8 mouse cellular contexts compared by ENCODE assay signal in the genomic region with DNA sequence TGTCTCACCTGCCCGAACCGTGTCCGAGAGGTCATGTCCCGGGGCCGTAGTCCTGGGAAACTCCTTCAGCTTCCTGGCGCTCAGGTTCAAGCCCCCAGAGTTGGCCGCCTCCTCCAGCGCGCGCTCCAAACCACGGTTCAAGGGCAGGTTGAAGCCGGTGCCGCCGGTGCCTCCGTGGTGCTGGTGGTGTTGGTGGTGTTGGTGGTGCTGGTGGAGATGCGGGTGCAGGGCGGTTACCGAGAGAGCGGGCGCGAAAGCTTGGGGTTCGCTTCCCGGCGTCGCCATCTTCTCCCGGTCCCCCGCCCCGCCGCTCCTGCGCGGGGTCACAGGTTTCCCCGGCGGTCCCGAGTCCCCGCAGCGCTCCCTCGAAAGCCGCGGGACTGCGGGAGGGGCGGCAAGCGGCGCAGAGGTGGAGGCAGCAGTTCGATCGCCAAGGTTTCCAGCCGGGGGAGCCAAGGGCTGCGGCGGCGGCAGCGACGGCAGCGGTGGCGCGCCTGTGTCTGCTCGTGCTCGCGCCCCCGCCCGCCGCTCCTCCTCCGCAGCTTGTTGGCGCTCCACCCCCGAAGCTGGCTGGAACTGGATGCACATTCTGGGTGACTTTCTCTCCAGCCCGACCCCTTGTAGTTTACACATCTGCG. TPM values are rescaled to one million over a fixed set of nuclear protein-coding genes. Genes with fewer than 3 reads are reported as not detected.
DNase-seq lines count a peak whose midpoint lies in the region; ATAC-seq and TF ChIP-seq lines count a peak whose summit lies in the region.

A gene (minus strand): TSS at position 501 of the 638 bp plus-strand sequence.

- peaks cover 27% of the 10 kb centered on the region for H3K4me1 ChIP-seq in bone marrow macrophage, adult 2 months (ENCODE audit: control insufficient read depth, insufficient read depth, low read length)
- peaks cover 36% of the 10 kb centered on the region for H3K4me1 ChIP-seq in embryonic facial prominence, embryonic 15.5 days
- peaks cover 36% of the 10 kb centered on the region for H3K4me1 ChIP-seq in heart, embryonic 10.5 days
- H3K4me1 ChIP-seq in kidney, embryonic 15.5 days, result peaks cover 48% of the 10 kb centered on the region
- peaks cover 12% of the 10 kb centered on the region for H3K4me1 ChIP-seq in liver, embryonic 11.5 days (replicated peaks; ENCODE audit: control insufficient read depth, insufficient read depth, low read length)

- no peaks in the 10 kb centered on the region for H3K27me3 ChIP-seq in embryonic facial prominence, embryonic 15.5 days
- H3K27me3 ChIP-seq in heart, embryonic 10.5 days (ENCODE audit: insufficient read depth, poor library complexity, severe bottlenecking), result no peaks in the 10 kb centered on the region
- no peaks in the 10 kb centered on the region for H3K27me3 ChIP-seq in kidney, embryonic 15.5 days
- no peaks in the 10 kb centered on the region for H3K27me3 ChIP-seq in liver, embryonic 11.5 days (replicated peaks; ENCODE audit: control insufficient read depth, insufficient read depth, low read length)
- no peaks in the 10 kb centered on the region for H3K27me3 ChIP-seq in myocyte (ENCODE audit: control insufficient read depth, insufficient read depth, insufficient read length)

- H3K27ac ChIP-seq in bone marrow macrophage, adult 2 months (ENCODE audit: insufficient read depth, low read depth, low read length), result peak within 1 kb of the TSS; percentile 75
- H3K27ac ChIP-seq in embryonic facial prominence, embryonic 15.5 days (replicated peaks), result peak within 1 kb of the TSS; percentile 96
- peak within 1 kb of the TSS; percentile 97 for H3K27ac ChIP-seq in heart, embryonic 10.5 days
- peak within 1 kb of the TSS; percentile 95 for H3K27ac ChIP-seq in kidney, embryonic 15.5 days
- peak within 1 kb of the TSS; percentile 79 for H3K27ac ChIP-seq in liver, embryonic 11.5 days (ENCODE audit: low read depth, low read length)

- H3K36me3 ChIP-seq in embryonic facial prominence, embryonic 15.5 days, result no peaks in the 10 kb centered on the region
- H3K36me3 ChIP-seq in heart, embryonic 10.5 days, result no peaks in the 10 kb centered on the region
- peaks cover 2% of the 10 kb centered on the region; the same call in 1 of the 2 replicates for H3K36me3 ChIP-seq in kidney, embryonic 15.5 days
- H3K36me3 ChIP-seq in liver, embryonic 11.5 days (ENCODE audit: control insufficient read depth, insufficient read depth, low read length), result no peaks in the 10 kb centered on the region
- H3K36me3 ChIP-seq in myocyte (ENCODE audit: control insufficient read depth, insufficient read depth), result no peaks in the 10 kb centered on the region

- peak within 1 kb of the TSS; percentile 88 for H3ac ChIP-seq in myocyte (ENCODE audit: control insufficient read depth, insufficient read length)

- under 1% methylated on average over 65 of the region's 65 CpGs for WGBS in embryonic facial prominence, embryonic 15.5 days
- under 1% methylated on average over 65 of the region's 65 CpGs for WGBS in heart, embryonic 10.5 days
- under 1% methylated on average over 65 of the region's 65 CpGs for WGBS in kidney, embryonic 15.5 days
- WGBS in liver, embryonic 11.5 days, result under 1% methylated on average over 63 of the region's 65 CpGs

- DNase-seq in B cell, adult 2 months, result peak; percentile 86 to 87
- peak; percentile 90 for DNase-seq in heart, embryonic 10.5 days (ENCODE audit: low spot score)
- DNase-seq in liver, embryonic 11.5 days (ENCODE audit: low spot score), result peak; percentile 84
- peak; percentile 81 to 90 for DNase-seq in spleen, postnatal 4 days (ENCODE audit: low spot score in 2 of 2)

- no peak for TF ChIP-seq CTCF in bone marrow macrophage, adult 2 months (IDR thresholded peaks at IDR 0.05; ENCODE audit: low read depth, low read length)

- peak within 1 kb of the TSS; percentile 92 for H3K4me3 ChIP-seq in bone marrow macrophage, adult 2 months (ENCODE audit: insufficient read depth, low read length)
- peak within 1 kb of the TSS; percentile 96 for H3K4me3 ChIP-seq in embryonic facial prominence, embryonic 15.5 days (replicated peaks)
- H3K4me3 ChIP-seq in heart, embryonic 10.5 days, result peak within 1 kb of the TSS; percentile 85
- peak within 1 kb of the TSS; percentile 85 for H3K4me3 ChIP-seq in kidney, embryonic 15.5 days (replicated peaks)
- H3K4me3 ChIP-seq in liver, embryonic 11.5 days (ENCODE audit: low read depth, low read length), result peak within 1 kb of the TSS; percentile 89
- H3K4me3 ChIP-seq in myocyte, result peak within 1 kb of the TSS; percentile 92

- peaks cover 36% of the 10 kb centered on the region for H3K79me2 ChIP-seq in myocyte (ENCODE audit: control insufficient read depth, insufficient read depth)

- peak within 1 kb of the TSS; percentile 78 for H3K9ac ChIP-seq in embryonic facial prominence, embryonic 15.5 days
- peak within 1 kb of the TSS; percentile 82 for H3K9ac ChIP-seq in kidney, embryonic 15.5 days
- peak within 1 kb of the TSS; percentile 92 for H3K9ac ChIP-seq in liver, embryonic 11.5 days (ENCODE audit: low read depth, low read length)

- no peak for TF ChIP-seq POLR2A in bone marrow macrophage, adult 2 months (IDR thresholded peaks at IDR 0.05; ENCODE audit: borderline replicate concordance, low read depth, low read length)
- TF ChIP-seq POLR2A in myocyte (IDR thresholded peaks at IDR 0.05; ENCODE audit: insufficient read length, low read depth), result peak; percentile 91

- H3K4me2 ChIP-seq in embryonic facial prominence, embryonic 15.5 days (replicated peaks), result peak within 1 kb of the TSS; percentile 74
- peak within 1 kb of the TSS; percentile 83 for H3K4me2 ChIP-seq in kidney, embryonic 15.5 days
- peak within 1 kb of the TSS; percentile 94 for H3K4me2 ChIP-seq in liver, embryonic 11.5 days
- peak within 1 kb of the TSS; percentile 94 for H3K4me2 ChIP-seq in myocyte (ENCODE audit: low read depth)

- peak; percentile 45 for ATAC-seq in embryonic facial prominence, embryonic 15.5 days (ENCODE audit: insufficient number of reproducible peaks, low FRiP score, low TSS enrichment, low read depth)
- ATAC-seq in kidney, embryonic 15.5 days (replicated peaks; ENCODE audit: low FRiP score), result peak; percentile 72
- peak; percentile 65 for ATAC-seq in liver, embryonic 11.5 days (replicated peaks; ENCODE audit: low FRiP score)

- H3K9me3 ChIP-seq in embryonic facial prominence, embryonic 15.5 days (replicated peaks), result no peaks in the 10 kb centered on the region
- H3K9me3 ChIP-seq in heart, embryonic 10.5 days, result no peaks in the 10 kb centered on the region
- H3K9me3 ChIP-seq in kidney, embryonic 15.5 days (replicated peaks), result no peaks in the 10 kb centered on the region
- no peaks in the 10 kb centered on the region for H3K9me3 ChIP-seq in liver, embryonic 11.5 days (ENCODE audit: control insufficient read depth, low read length)

TF ChIP-seq in myocyte, 11 proteins besides CTCF, POLR2A, EP300 and RAD21:
- TF ChIP-seq USF1 (IDR thresholded peaks at IDR 0.05; ENCODE audit: low read depth) (no peak), E2F4 (IDR thresholded peaks at IDR 0.05; ENCODE audit: insufficient read depth) (no peak), MAX (IDR thresholded peaks at IDR 0.05; ENCODE audit: low read depth) (no peak), MYOD1 (IDR thresholded peaks at IDR 0.05; ENCODE audit: control insufficient read depth in 1 of 3, insufficient read length in 2 of 3, low read depth in 2 of 3) (peak in 1 of 3 experiments; percentile 30), TCF12 (IDR thresholded peaks at IDR 0.05; ENCODE audit: insufficient read depth, poor library complexity, severe bottlenecking) (no peak), TCF3 (IDR thresholded peaks at IDR 0.05; ENCODE audit: insufficient read length, low read depth) (no peak), SRF (IDR thresholded peaks at IDR 0.05; ENCODE audit: control insufficient read depth, insufficient read length, low read depth) (no peak), CEBPB (IDR thresholded peaks at IDR 0.05; ENCODE audit: insufficient read depth, poor library complexity, severe bottlenecking) (no peak), POLR2AphosphoS2 (IDR thresholded peaks at IDR 0.05; ENCODE audit: insufficient read length, low read depth) (peak; percentile 80), REST (IDR thresholded peaks at IDR 0.05; ENCODE audit: insufficient read depth, insufficient read length) (no peak), MYOG (IDR thresholded peaks at IDR 0.05; ENCODE audit: control insufficient read depth in 1 of 3, insufficient read depth in 1 of 3, insufficient read length in 2 of 3, low read depth in 2 of 3) (peak in 2 of 3 experiments; percentile 11 to 38)
TF ChIP-seq in myocyte: peak in this region for 3.

RNA-seq across cellular contexts. Expression of the gene that starts here (rescaled TPM):
- polyA plus RNA-seq in bone marrow macrophage, adult 2 months (2012; ENCODE audit: insufficient read depth, insufficient read length, missing spikeins), result 21.3 and 21.8 TPM in 2 replicates
- 17.3 and 18.8 TPM in 2 replicates for polyA plus RNA-seq in embryonic facial prominence, embryonic 15.5 days (2015; fragmentation: Nextera tagmentation; extraction: Ambion mirVana)
- polyA plus RNA-seq in heart, embryonic 10.5 days (2016; fragmentation: Nextera tagmentation; extraction: Ambion mirVana), result 10.1 and 14.4 TPM in 2 replicates
- 20.1 and 20.8 TPM in 2 replicates for polyA plus RNA-seq in kidney, embryonic 15.5 days (2015; fragmentation: Nextera tagmentation; extraction: Ambion mirVana)
- 7.9 and 8.0 TPM in 2 replicates for polyA plus RNA-seq in liver, embryonic 11.5 days (2014; fragmentation: Nextera tagmentation; extraction: Ambion mirVana)
- 9.9 TPM for polyA plus RNA-seq in myocyte (2012; fragmentation: generic; extraction: Trizol)

Comparison
In these comparisons a context has a peak if more than half of its experiments do, and no peak if none do; other contexts are left out.
1. Peak in every context shown above with its lines: DNase-seq, ATAC-seq, H3K4me3 ChIP-seq and H3K27ac ChIP-seq.